Mouse (Mus musculus): ENCODE measurements around the gene Olfr983. TPM values are rescaled to one million over a fixed set of nuclear protein-coding genes. Genes with fewer than 3 reads are reported as not detected.

Gene Olfr983
- not detected for polyA plus RNA-seq (2014; fragmentation: Illumina TruSeq; extraction: RNeasy Lipid Tissue Mini Kit (QIAGEN cat#74804); ENCODE audit: low read depth, low replicate concordance)

DNA sequence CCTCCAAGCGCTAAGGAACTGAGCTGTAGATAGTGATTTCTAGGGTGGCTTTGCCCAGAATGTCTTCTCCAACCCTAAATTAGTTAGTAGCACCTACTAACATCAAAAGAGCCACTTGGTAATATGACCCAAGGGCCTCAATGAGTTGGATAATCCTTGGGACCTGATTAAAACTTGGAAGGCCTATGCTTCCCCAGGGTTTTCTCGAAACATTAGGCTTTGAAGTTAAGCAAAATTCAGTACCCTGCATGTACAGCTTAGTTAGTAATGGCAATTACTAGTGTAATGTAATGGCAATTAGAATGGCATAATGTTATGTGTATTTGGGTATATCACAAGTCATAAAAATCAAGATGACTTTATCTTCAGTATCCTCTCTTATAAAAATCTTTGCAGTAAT lies at the start of gene Olfr983:
TSS of gene Olfr983 (minus strand) at position 101 of the 400 bp plus-strand sequence.

DNA sequence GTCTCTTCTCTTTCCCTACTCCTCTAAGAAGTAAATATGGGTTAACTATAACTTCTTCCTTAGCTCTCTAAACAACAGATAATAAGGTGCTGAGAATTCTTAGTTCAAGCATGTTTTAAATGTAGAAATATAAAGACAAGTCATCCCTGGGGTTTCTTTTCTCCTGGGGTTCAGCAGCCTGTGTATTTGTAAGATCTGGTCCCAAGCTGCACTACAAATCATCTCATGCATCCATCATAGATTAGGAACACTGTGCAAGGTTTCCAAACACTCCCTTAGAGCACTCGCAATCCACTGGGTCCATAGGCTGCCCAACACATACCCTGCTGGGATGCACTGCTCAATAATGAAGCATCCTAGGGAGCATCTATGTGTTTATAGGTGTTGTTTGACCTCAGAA lies 36.7 kb upstream of the Olfr983 start, which contains the start of gene Olfr985:
TSS of gene Olfr985 (minus strand) at position 101 of the 400 bp plus-strand sequence.

DNA sequence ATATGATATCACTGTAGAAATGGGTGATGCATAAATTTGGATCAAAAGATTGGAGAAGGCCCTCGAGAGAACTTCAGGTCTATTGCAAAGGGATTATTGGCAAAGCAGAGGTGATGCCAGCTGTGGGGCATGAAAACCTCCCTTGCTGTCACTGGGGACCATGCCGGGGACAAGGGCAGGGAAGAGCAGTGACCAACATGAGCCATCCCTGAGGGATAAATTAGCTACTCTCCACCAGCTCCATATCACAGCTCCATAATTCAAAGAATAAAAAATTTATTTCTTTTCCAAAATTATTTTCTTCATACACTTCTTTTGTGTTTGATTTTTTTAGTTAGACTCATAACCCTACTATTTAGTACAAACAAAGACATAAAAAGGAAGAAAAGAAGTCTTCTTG lies 20.7 kb upstream of the Olfr983 start, which contains the start of gene Olfr984:
TSS of gene Olfr984 (minus strand) at position 101 of the 400 bp plus-strand sequence.

DNA sequence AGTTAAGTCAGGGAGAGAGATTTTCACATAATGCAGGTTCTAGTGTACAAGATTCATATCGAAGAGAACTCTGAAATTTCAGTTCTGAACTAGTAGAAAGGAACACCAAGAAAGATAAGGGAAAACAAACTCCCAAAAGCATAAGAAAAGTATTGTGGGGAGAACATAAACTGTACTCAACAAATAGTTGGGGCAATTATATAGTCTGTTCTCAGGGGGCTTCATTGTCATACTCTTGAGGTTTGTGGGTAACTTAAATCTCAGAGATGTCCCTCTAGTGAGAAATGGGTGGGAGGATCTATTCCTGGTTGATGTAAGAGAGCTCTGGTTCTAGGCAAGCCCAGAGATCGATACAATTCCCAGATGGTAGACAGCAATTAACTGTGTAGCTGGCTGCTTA lies 19.9 kb downstream of the Olfr983 start, which contains the start of gene Olfr982:
TSS of gene Olfr982 (plus strand) at position 301 of the 400 bp plus-strand sequence.

Other genes with a start within 250 kb of the Olfr983 start
- not detected for gene Olfr972, start 227.2 kb downstream of the Olfr983 start, polyA plus RNA-seq (2014; fragmentation: Illumina TruSeq; extraction: RNeasy Lipid Tissue Mini Kit (QIAGEN cat#74804); ENCODE audit: low read depth, low replicate concordance)
- gene Olfr229, start 186.3 kb downstream of the Olfr983 start, polyA plus RNA-seq (2014; fragmentation: Illumina TruSeq; extraction: RNeasy Lipid Tissue Mini Kit (QIAGEN cat#74804); ENCODE audit: low read depth, low replicate concordance), result not detected
- not detected for gene Olfr974, start 156.1 kb downstream of the Olfr983 start, polyA plus RNA-seq (2014; fragmentation: Illumina TruSeq; extraction: RNeasy Lipid Tissue Mini Kit (QIAGEN cat#74804); ENCODE audit: low read depth, low replicate concordance)
- not detected for gene Olfr975, start 141.5 kb downstream of the Olfr983 start, polyA plus RNA-seq (2014; fragmentation: Illumina TruSeq; extraction: RNeasy Lipid Tissue Mini Kit (QIAGEN cat#74804); ENCODE audit: low read depth, low replicate concordance)
- not detected for gene Olfr976, start 132.5 kb downstream of the Olfr983 start, polyA plus RNA-seq (2014; fragmentation: Illumina TruSeq; extraction: RNeasy Lipid Tissue Mini Kit (QIAGEN cat#74804); ENCODE audit: low read depth, low replicate concordance)
- not detected for gene Olfr978, start 101.5 kb downstream of the Olfr983 start, polyA plus RNA-seq (2014; fragmentation: Illumina TruSeq; extraction: RNeasy Lipid Tissue Mini Kit (QIAGEN cat#74804); ENCODE audit: low read depth, low replicate concordance)
- not detected for gene Olfr979, start 90.1 kb downstream of the Olfr983 start, polyA plus RNA-seq (2014; fragmentation: Illumina TruSeq; extraction: RNeasy Lipid Tissue Mini Kit (QIAGEN cat#74804); ENCODE audit: low read depth, low replicate concordance)
- not detected for gene Olfr980, start 84.0 kb downstream of the Olfr983 start, polyA plus RNA-seq (2014; fragmentation: Illumina TruSeq; extraction: RNeasy Lipid Tissue Mini Kit (QIAGEN cat#74804); ENCODE audit: low read depth, low replicate concordance)
- gene Olfr981, start 72.1 kb downstream of the Olfr983 start, polyA plus RNA-seq (2014; fragmentation: Illumina TruSeq; extraction: RNeasy Lipid Tissue Mini Kit (QIAGEN cat#74804); ENCODE audit: low read depth, low replicate concordance), result not detected
- gene Olfr982, start 19.8 kb downstream of the Olfr983 start, polyA plus RNA-seq (2014; fragmentation: Illumina TruSeq; extraction: RNeasy Lipid Tissue Mini Kit (QIAGEN cat#74804); ENCODE audit: low read depth, low replicate concordance), result not detected
- gene Olfr984, start 20.6 kb upstream of the Olfr983 start, polyA plus RNA-seq (2014; fragmentation: Illumina TruSeq; extraction: RNeasy Lipid Tissue Mini Kit (QIAGEN cat#74804); ENCODE audit: low read depth, low replicate concordance), result not detected
- gene Olfr985, start 36.6 kb upstream of the Olfr983 start, polyA plus RNA-seq (2014; fragmentation: Illumina TruSeq; extraction: RNeasy Lipid Tissue Mini Kit (QIAGEN cat#74804); ENCODE audit: low read depth, low replicate concordance), result not detected
- gene Tmem225, start 54.5 kb upstream of the Olfr983 start, polyA plus RNA-seq (2014; fragmentation: Illumina TruSeq; extraction: RNeasy Lipid Tissue Mini Kit (QIAGEN cat#74804); ENCODE audit: low read depth, low replicate concordance), result not detected
- gene Olfr986, start 87.3 kb upstream of the Olfr983 start, polyA plus RNA-seq (2014; fragmentation: Illumina TruSeq; extraction: RNeasy Lipid Tissue Mini Kit (QIAGEN cat#74804); ENCODE audit: low read depth, low replicate concordance), result not detected
- gene Zfp202, start 98.7 kb upstream of the Olfr983 start, polyA plus RNA-seq (2014; fragmentation: Illumina TruSeq; extraction: RNeasy Lipid Tissue Mini Kit (QIAGEN cat#74804); ENCODE audit: low read depth, low replicate concordance), result 0.74 TPM
- not detected for gene Scn3b, start 175.6 kb upstream of the Olfr983 start, polyA plus RNA-seq (2014; fragmentation: Illumina TruSeq; extraction: RNeasy Lipid Tissue Mini Kit (QIAGEN cat#74804); ENCODE audit: low read depth, low replicate concordance)